Mouse (Mus musculus): ENCODE measurements around the gene Stx17. TPM values are rescaled to one million over a fixed set of nuclear protein-coding genes. Genes with fewer than 3 reads are reported as not detected.

Gene Stx17
- total and polyA plus RNA-seq, 3 experiments, result 7.2 to 10.0 (median 8.0) TPM

- H3K79me2 ChIP-seq (replicated peaks; ENCODE audit: control insufficient read depth, extremely low read depth, insufficient read depth, poor library complexity, severe bottlenecking), result no peaks in the 10 kb centered on the region
- H3K27me3 ChIP-seq (replicated peaks), result no peaks in the 10 kb centered on the region
- no peak overlapping the region for H3K4me3 ChIP-seq (replicated peaks in 1 of 3; ENCODE audit: low read depth in 2 of 3, low read length in 2 of 3, poor library complexity in 1 of 3)
- H3K27ac ChIP-seq (ENCODE audit: insufficient read depth, low read depth), result no peak overlapping the region
- no peak for DNase-seq (ENCODE audit: extremely low read depth)
- in situ Hi-C loops (cut with MboI; ENCODE audit: low pct_ligation_motif_present, low pct_unique_long_range_greater_than_20kb, low sequenced_read_pairs), result no loop called here
- H3K9ac ChIP-seq (ENCODE audit: insufficient read depth, low read depth), result no peak overlapping the region
- peaks cover 4 to 17% of the 10 kb centered on the region in 2 experiments for H3K36me3 ChIP-seq (replicated peaks in 1 of 2; ENCODE audit: control insufficient read depth in 1 of 2, insufficient read depth in 1 of 2, low read length in 1 of 2)
- H3K4me2 ChIP-seq (ENCODE audit: insufficient read depth, low read depth, poor library complexity, severe bottlenecking), result no peak overlapping the region
- dilution Hi-C loops (cut with MboI; ENCODE audit: extremely low pct_ligation_motif_present, extremely low pct_unique_long_range_greater_than_20kb, low sequenced_read_pairs), result no loop called here
- H3K9me3 ChIP-seq (replicated peaks; ENCODE audit: low read length), result no peaks in the 10 kb centered on the region
- no peak for TF ChIP-seq CHD1 (IDR thresholded peaks at IDR 0.05; ENCODE audit: low read depth, low read length)
- no peak for TF ChIP-seq ZNF384 (IDR thresholded peaks at IDR 0.05; ENCODE audit: low read depth, low read length)
- no peak for TF ChIP-seq SMC3 (IDR thresholded peaks at IDR 0.05; ENCODE audit: low read depth, low read length)
- TF ChIP-seq E2F4 (IDR thresholded peaks at IDR 0.05; ENCODE audit: insufficient replicate concordance, low read depth, low read length), result no peak
- TF ChIP-seq MAZ (IDR thresholded peaks at IDR 0.05; ENCODE audit: low read depth, low read length), result no peak
- no peak for TF ChIP-seq UBTF (IDR thresholded peaks at IDR 0.05; ENCODE audit: low read depth, low read length)
- TF ChIP-seq SIN3A (IDR thresholded peaks at IDR 0.05; ENCODE audit: low read length), result no peak
- TF ChIP-seq HCFC1 (IDR thresholded peaks at IDR 0.05; ENCODE audit: low read depth, low read length), result no peak
- no peak for TF ChIP-seq RAD21 (IDR thresholded peaks at IDR 0.05; ENCODE audit: low read depth, low read length)
- no peak for TF ChIP-seq TBP (conservative IDR thresholded peaks at IDR 0.05; ENCODE audit: low read depth, low read length)
- no peak for TF ChIP-seq TCF12 (IDR thresholded peaks at IDR 0.05; ENCODE audit: low read depth, low read length)
- no peak for TF ChIP-seq POLR2AphosphoS2 (IDR thresholded peaks at IDR 0.05; ENCODE audit: low read depth, low read length)
- 0 out of 4 replicates have a peak, but pooled peaks cover 0 to 5% of the 10 kb centered on the region in 2 experiments for H3K4me1 ChIP-seq (ENCODE audit: control insufficient read depth in 1 of 2, insufficient read depth in 2 of 2)
Observed at GRCm38 (mm10) chr4:48153229-48153628, 28.5 kb downstream of the Stx17 start.

GRCm38 (mm10) chr4:48155864-48156263, 31.1 kb downstream of the Stx17 start:
- in situ Hi-C loops (cut with MboI; ENCODE audit: low pct_ligation_motif_present, low pct_unique_long_range_greater_than_20kb, low sequenced_read_pairs), result no loop called here
- dilution Hi-C loops (cut with MboI; ENCODE audit: extremely low pct_ligation_motif_present, extremely low pct_unique_long_range_greater_than_20kb, low sequenced_read_pairs), result no loop called here
- peaks cover 0 to 6% of the 10 kb centered on the region in 2 experiments; a peak in 2 of 4 replicates for H3K4me1 ChIP-seq (ENCODE audit: control insufficient read depth in 1 of 2, insufficient read depth in 2 of 2)

More at GRCm38 (mm10) chr4:48155864-48156263, 31.1 kb downstream of the Stx17 start:
- Histone ChIP-seq H3K27me3 (replicated peaks) (no peaks in the 10 kb centered on the region), H3K4me3 (replicated peaks in 1 of 3; ENCODE audit: low read depth in 2 of 3, low read length in 2 of 3, poor library complexity in 1 of 3) (no peak overlapping the region), H3K9me3 (replicated peaks; ENCODE audit: low read length) (no peaks in the 10 kb centered on the region), H3K79me2 (replicated peaks; ENCODE audit: control insufficient read depth, extremely low read depth, insufficient read depth, poor library complexity, severe bottlenecking) (no peaks in the 10 kb centered on the region), H3K27ac (ENCODE audit: insufficient read depth, low read depth) (no peak overlapping the region), H3K9ac (ENCODE audit: insufficient read depth, low read depth) (no peak overlapping the region), H3K36me3 (replicated peaks in 1 of 2; ENCODE audit: control insufficient read depth in 1 of 2, insufficient read depth in 1 of 2, low read length in 1 of 2) (peaks cover 7 to 20% of the 10 kb centered on the region in 2 experiments), H3K4me2 (ENCODE audit: insufficient read depth, low read depth, poor library complexity, severe bottlenecking) (no peak overlapping the region)
- DNase-seq (ENCODE audit: extremely low read depth), result no peak
- TF ChIP-seq RCOR1 (conservative IDR thresholded peaks at IDR 0.05; ENCODE audit: low read depth, low read length) (no peak), NRF1 (IDR thresholded peaks at IDR 0.05; ENCODE audit: low read depth, low read length) (no peak), E2F4 (IDR thresholded peaks at IDR 0.05; ENCODE audit: insufficient replicate concordance, low read depth, low read length) (no peak), TBP (conservative IDR thresholded peaks at IDR 0.05; ENCODE audit: low read depth, low read length) (no peak), USF1 (IDR thresholded peaks at IDR 0.05; ENCODE audit: low read depth, low read length) (no peak), JUND (conservative IDR thresholded peaks at IDR 0.05; ENCODE audit: low read depth, low read length) (no peak), JUN (IDR thresholded peaks at IDR 0.05; ENCODE audit: insufficient read depth, low read depth, low read length) (no peak), UBTF (IDR thresholded peaks at IDR 0.05; ENCODE audit: low read depth, low read length) (no peak)

All from CH12.LX (cell line).